Mouse (Mus musculus) gastrocnemius, postnatal 4 days (tissue): ENCODE measurements around the gene Rapgef2. TPM values are rescaled to one million over a fixed set of nuclear protein-coding genes. Genes with fewer than 3 reads are reported as not detected.
"Not testable (repeated sequence)": the region's sequence is repeated elsewhere in the genome, so short reads cannot be mapped to it uniquely, and the experiment has no call there.

ENCODE experiments used
- DNase-seq, 2 experiments: peaks; one replicate each; pipeline ENCODE4 v3.0.0; 2021 to 2022; ENCODE audit warnings: low spot score in 2 of 2, mixed read lengths in 2 of 2
- total RNA-seq, 2 experiments: library from RNA; stranded (reverse); gene quantifications; 2 replicates each; pipeline ENCODE4 v1.2.3; 2021

Gene Rapgef2
- total RNA-seq, 2 experiments from 2014 or later: 33.8 to 37.3 TPM

- DNase-seq: no peak
These were observed 178.1 kb downstream of the Rapgef2 start for GRCm38 (mm10) chr3:79108246-79108645.

GRCm38 (mm10) chr3:79106360-79106759, 180.0 kb downstream of the Rapgef2 start:
- no peak for DNase-seq

GRCm38 (mm10) chr3:79103604-79104003, 182.7 kb downstream of the Rapgef2 start:
- no peak for DNase-seq

- DNase-seq: no peak
These were observed 184.6 kb downstream of the Rapgef2 start for GRCm38 (mm10) chr3:79101737-79102136.

- DNase-seq: no peak
These were observed 185.5 kb downstream of the Rapgef2 start for GRCm38 (mm10) chr3:79100831-79101230.

GRCm38 (mm10) chr3:79089091-79089490, 197.2 kb downstream of the Rapgef2 start:
- DNase-seq: no peak

GRCm38 (mm10) chr3:79088461-79088860, 197.9 kb downstream of the Rapgef2 start:
- DNase-seq: no peak

GRCm38 (mm10) chr3:79086282-79086681, 200.0 kb downstream of the Rapgef2 start:
- DNase-seq: no peak

GRCm38 (mm10) chr3:79083881-79084280, 202.4 kb downstream of the Rapgef2 start:
- no peak for DNase-seq

- DNase-seq: no peak
These were observed 203.3 kb downstream of the Rapgef2 start for GRCm38 (mm10) chr3:79083030-79083429.

- DNase-seq: no peak
These were observed 207.2 kb downstream of the Rapgef2 start for GRCm38 (mm10) chr3:79079076-79079475.

- DNase-seq: no peak
These were observed 211.3 kb downstream of the Rapgef2 start for GRCm38 (mm10) chr3:79074970-79075369.

GRCm38 (mm10) chr3:79073541-79074244, 212.6 kb downstream of the Rapgef2 start:
- no peak for DNase-seq

- no peak for DNase-seq
These were observed 214.8 kb downstream of the Rapgef2 start for GRCm38 (mm10) chr3:79071561-79071960.

GRCm38 (mm10) chr3:79069891-79070290, 216.4 kb downstream of the Rapgef2 start:
- DNase-seq: no peak

- no peak for DNase-seq
These were observed 217.3 kb downstream of the Rapgef2 start for GRCm38 (mm10) chr3:79068976-79069375.

GRCm38 (mm10) chr3:79066455-79067055, 219.8 kb downstream of the Rapgef2 start:
- DNase-seq: no peak

- no peak for DNase-seq
These were observed 222.2 kb downstream of the Rapgef2 start for GRCm38 (mm10) chr3:79064096-79064495.

- DNase-seq: no peak
These were observed 224.9 kb downstream of the Rapgef2 start for GRCm38 (mm10) chr3:79061426-79061825.

- not testable (repeated sequence) for DNase-seq
These were observed 227.8 kb downstream of the Rapgef2 start for GRCm38 (mm10) chr3:79058491-79058890.

- DNase-seq: no peak
These were observed 241.1 kb downstream of the Rapgef2 start for GRCm38 (mm10) chr3:79045251-79045650.

GRCm38 (mm10) chr3:79042973-79043372, 243.3 kb downstream of the Rapgef2 start:
- DNase-seq: no peak
